Mouse (Mus musculus): Measurements from ENCODE around the gene Gstp1. TPM values are rescaled to one million over a fixed set of nuclear protein-coding genes. Genes with fewer than 3 reads are reported as not detected.

Gstp1 gene
- total RNA-seq (2014; rRNA removed) (245 and 296 TPM in 2 replicates), polyA plus RNA-seq (2015; fragmentation: Nextera tagmentation; extraction: Ambion mirVana) (619 and 642 TPM in 2 replicates)

DNA sequence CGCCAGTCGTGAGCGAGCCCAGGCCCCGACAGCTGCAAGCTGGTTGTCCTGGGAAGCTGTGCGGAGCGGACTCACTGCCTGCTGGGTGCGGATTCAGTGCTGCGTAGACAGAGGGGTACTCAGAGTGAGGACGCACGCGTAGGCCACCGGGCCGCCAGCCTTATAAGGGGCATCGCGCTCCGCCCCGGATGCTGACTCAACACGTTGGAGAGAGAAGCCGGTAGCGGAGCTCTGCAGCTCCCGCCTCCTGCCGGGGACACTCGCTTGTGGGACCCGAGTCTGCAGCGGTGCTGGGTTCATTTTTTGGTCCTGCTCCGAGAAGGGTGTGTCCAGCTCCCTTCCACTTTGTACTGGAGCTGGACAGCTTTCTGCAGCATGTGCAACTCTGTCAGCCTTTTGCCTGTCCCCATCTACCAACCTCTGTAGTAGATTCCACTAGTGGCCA is at the start of gene Gstp1:
Gene Gstp1 (minus strand): TSS at position 198 of the 445 bp plus-strand sequence.
- H3K9me3 ChIP-seq (ENCODE audit: low read length), result no peaks in the 10 kb centered on the region
- H3K4me2 ChIP-seq (ENCODE audit: low read depth), result peak within 1 kb of the TSS; percentile 70
- no peak; the same call in 1 of the 2 replicates for TF ChIP-seq CTCF (IDR thresholded peaks at IDR 0.05; ENCODE audit: low read depth)
- 0 out of 2 replicates have a peak, but pooled peaks cover 9% of the 10 kb centered on the region for H3K4me1 ChIP-seq (ENCODE audit: insufficient read depth)
- H3K4me3 ChIP-seq (ENCODE audit: low read depth, low read length), result peak within 1 kb of the TSS; percentile 62
- peak; percentile 87 for DNase-seq
- no peaks in the 10 kb centered on the region for H3K27me3 ChIP-seq (ENCODE audit: insufficient read depth, low read length)
- 0% methylated on average over 26 of the region's 26 CpGs for WGBS
- H3K9ac ChIP-seq, result peak within 1 kb of the TSS; percentile 70
- H3K36me3 ChIP-seq (ENCODE audit: insufficient read depth), result no peaks in the 10 kb centered on the region; the same call in 1 of the 2 replicates
- H3K27ac ChIP-seq (ENCODE audit: low read depth, low read length), result peak within 1 kb of the TSS; percentile 67
- ATAC-seq, result peak; percentile 93

DNA sequence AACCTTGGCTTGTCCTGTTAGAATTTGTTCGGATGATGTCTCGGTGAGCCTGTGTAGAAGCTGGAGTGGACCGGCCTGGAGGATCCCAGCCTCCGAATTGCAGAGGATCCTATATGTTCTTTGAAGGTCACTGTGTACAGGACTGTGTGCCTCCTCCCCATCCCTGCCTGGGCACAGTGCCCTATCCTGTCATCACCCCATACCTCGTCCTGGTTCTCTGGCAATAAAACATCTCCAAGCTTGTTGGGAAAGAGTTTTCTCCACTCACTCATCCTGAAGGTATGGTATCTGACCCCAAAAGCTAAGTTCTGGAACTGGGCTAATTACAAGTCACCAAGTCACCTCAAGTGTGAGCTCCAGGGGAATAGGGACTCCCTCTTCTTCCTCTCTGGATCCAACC is 49.3 kb upstream of the Gstp1 start:
- no peaks in the 10 kb centered on the region for H3K36me3 ChIP-seq (ENCODE audit: insufficient read depth)
- no peaks in the 10 kb centered on the region for H3K9me3 ChIP-seq (ENCODE audit: low read length)
- 87% methylated on average over 5 of the region's 5 CpGs for WGBS
- DNase-seq (no peak), ATAC-seq (no peak)
- no peak overlapping the region for H3K4me2 ChIP-seq (ENCODE audit: low read depth)
- TF ChIP-seq CTCF (IDR thresholded peaks at IDR 0.05; ENCODE audit: low read depth), result no peak
- H3K27ac ChIP-seq (ENCODE audit: low read depth, low read length), result no peak overlapping the region
- no peaks in the 10 kb centered on the region for H3K27me3 ChIP-seq (ENCODE audit: insufficient read depth, low read length)
- no peak overlapping the region for H3K4me3 ChIP-seq (ENCODE audit: low read depth, low read length)
- H3K9ac ChIP-seq, result no peak overlapping the region
- H3K4me1 ChIP-seq (ENCODE audit: insufficient read depth), result no peaks in the 10 kb centered on the region

DNA sequence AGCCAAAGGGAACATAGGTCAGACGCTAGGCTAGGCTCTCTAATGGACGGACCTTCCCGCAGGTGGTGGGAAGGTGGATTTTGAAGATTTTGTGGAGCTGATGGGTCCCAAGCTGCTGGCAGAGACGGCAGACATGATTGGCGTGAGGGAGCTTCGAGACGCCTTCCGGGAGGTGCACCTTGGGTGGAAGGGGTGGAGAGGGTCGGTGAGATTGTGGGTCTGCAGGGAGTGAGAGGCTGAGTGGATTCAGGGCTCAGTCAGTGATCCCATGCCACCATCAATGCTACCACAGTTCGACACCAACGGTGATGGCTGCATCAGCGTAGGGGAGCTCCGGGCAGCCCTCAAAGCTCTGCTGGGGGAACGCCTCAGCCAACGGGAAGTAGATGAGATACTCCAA is 48.4 kb upstream of the Gstp1 start:
- Histone ChIP-seq H3K4me2 (ENCODE audit: low read depth) (no peak overlapping the region), H3K27me3 (ENCODE audit: insufficient read depth, low read length) (no peaks in the 10 kb centered on the region), H3K27ac (ENCODE audit: low read depth, low read length) (no peak overlapping the region), H3K4me3 (ENCODE audit: low read depth, low read length) (no peak overlapping the region), H3K36me3 (ENCODE audit: insufficient read depth) (no peaks in the 10 kb centered on the region), H3K9ac (no peak overlapping the region), H3K4me1 (ENCODE audit: insufficient read depth) (no peaks in the 10 kb centered on the region), H3K9me3 (ENCODE audit: low read length) (no peaks in the 10 kb centered on the region)
- WGBS, result 94% methylated on average over 15 of the region's 15 CpGs
- no peak for ATAC-seq
- no peak for TF ChIP-seq CTCF (IDR thresholded peaks at IDR 0.05; ENCODE audit: low read depth)
- DNase-seq, result no peak

DNA sequence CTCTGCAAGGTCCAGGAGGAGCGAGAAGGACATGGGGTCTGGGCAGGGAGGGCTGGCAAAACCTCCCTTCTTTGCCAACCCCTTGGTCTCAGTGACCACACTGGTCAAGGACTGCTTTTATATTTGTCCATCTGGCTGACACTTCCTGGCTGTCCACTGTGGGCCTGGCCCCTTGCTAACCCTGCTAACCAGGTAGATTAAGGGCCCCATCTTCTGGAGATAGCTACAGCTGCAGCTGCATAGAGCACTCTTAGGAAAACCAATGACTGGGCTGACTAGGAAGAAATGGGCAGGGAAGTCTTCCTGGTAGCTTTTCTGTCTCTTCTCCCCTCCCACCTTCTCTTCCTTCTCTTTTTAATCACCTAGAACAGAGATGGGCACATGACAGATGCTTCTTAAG is 47.2 kb upstream of the Gstp1 start:
- Histone ChIP-seq H3K4me2 (ENCODE audit: low read depth) (no peak overlapping the region), H3K4me1 (ENCODE audit: insufficient read depth) (no peaks in the 10 kb centered on the region), H3K9me3 (ENCODE audit: low read length) (no peaks in the 10 kb centered on the region), H3K36me3 (ENCODE audit: insufficient read depth) (no peaks in the 10 kb centered on the region), H3K27me3 (ENCODE audit: insufficient read depth, low read length) (no peaks in the 10 kb centered on the region), H3K4me3 (ENCODE audit: low read depth, low read length) (no peak overlapping the region), H3K9ac (no peak overlapping the region), H3K27ac (ENCODE audit: low read depth, low read length) (no peak overlapping the region)
- no peak for ATAC-seq
- TF ChIP-seq CTCF (IDR thresholded peaks at IDR 0.05; ENCODE audit: low read depth), result peak; percentile 25; the same call in 1 of the 2 replicates
- DNase-seq, result no peak
- WGBS, result 84% methylated on average over 1 of the region's 1 CpGs

DNA sequence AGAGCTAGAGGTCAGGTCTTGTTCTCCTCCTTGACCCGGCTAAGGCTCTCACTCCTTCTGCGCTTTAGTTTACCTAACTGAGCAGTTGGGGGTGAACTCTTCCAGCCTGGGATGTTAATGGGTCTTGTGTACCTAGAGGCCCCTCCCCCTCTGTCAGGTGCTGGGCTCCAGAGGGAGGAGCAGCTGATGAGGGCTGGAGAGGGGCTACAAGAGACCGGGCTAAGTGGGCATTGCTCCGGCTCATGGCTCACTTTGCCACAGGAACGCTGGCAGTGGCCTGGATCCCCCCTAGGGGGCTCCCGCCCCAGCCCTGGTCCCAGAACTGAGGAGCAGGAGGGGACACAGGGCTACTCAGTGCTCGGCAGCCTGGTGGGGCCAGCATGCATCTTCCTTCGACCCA is 46.0 kb upstream of the Gstp1 start:
- H3K27ac ChIP-seq (ENCODE audit: low read depth, low read length), result no peak overlapping the region
- H3K36me3 ChIP-seq (ENCODE audit: insufficient read depth), result no peaks in the 10 kb centered on the region
- H3K9ac ChIP-seq, result no peak overlapping the region
- H3K4me3 ChIP-seq (ENCODE audit: low read depth, low read length), result no peak overlapping the region
- WGBS, result 34% methylated on average over 8 of the region's 8 CpGs
- DNase-seq, result no peak
- H3K4me1 ChIP-seq (ENCODE audit: insufficient read depth), result no peaks in the 10 kb centered on the region
- TF ChIP-seq CTCF (IDR thresholded peaks at IDR 0.05; ENCODE audit: low read depth), result no peak
- no peaks in the 10 kb centered on the region for H3K27me3 ChIP-seq (ENCODE audit: insufficient read depth, low read length)
- H3K9me3 ChIP-seq (ENCODE audit: low read length), result no peaks in the 10 kb centered on the region
- no peak for ATAC-seq
- H3K4me2 ChIP-seq (ENCODE audit: low read depth), result no peak overlapping the region

DNA sequence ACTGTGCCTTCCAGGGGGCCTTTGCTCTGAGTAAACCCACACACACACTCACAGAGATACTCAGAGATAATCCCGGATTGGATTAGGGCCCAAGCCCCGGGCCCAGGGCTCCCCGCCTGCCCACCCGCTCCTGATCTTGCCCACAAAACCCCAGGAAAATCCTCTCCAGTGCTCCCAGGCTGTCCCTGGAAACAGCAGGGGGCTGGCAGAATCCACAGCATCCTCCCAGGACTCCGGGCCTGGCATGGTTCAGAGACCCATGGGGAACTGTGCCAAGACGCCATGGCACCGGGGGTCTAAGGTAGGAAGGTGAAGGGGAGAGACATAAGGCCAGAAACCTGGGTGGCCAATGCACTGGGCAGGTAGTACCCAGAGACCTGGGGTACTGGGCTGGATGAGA is 45.5 kb upstream of the Gstp1 start:
- no peaks in the 10 kb centered on the region for H3K4me1 ChIP-seq (ENCODE audit: insufficient read depth)
- no peaks in the 10 kb centered on the region for H3K36me3 ChIP-seq (ENCODE audit: insufficient read depth)
- H3K4me3 ChIP-seq (ENCODE audit: low read depth, low read length), result no peak overlapping the region
- H3K9ac ChIP-seq, result no peak overlapping the region
- ATAC-seq, result no peak
- H3K9me3 ChIP-seq (ENCODE audit: low read length), result no peaks in the 10 kb centered on the region
- 73% methylated on average over 7 of the region's 7 CpGs for WGBS
- DNase-seq, result no peak
- TF ChIP-seq CTCF (IDR thresholded peaks at IDR 0.05; ENCODE audit: low read depth), result no peak
- no peaks in the 10 kb centered on the region for H3K27me3 ChIP-seq (ENCODE audit: insufficient read depth, low read length)
- H3K27ac ChIP-seq (ENCODE audit: low read depth, low read length), result no peak overlapping the region
- no peak overlapping the region for H3K4me2 ChIP-seq (ENCODE audit: low read depth)

DNA sequence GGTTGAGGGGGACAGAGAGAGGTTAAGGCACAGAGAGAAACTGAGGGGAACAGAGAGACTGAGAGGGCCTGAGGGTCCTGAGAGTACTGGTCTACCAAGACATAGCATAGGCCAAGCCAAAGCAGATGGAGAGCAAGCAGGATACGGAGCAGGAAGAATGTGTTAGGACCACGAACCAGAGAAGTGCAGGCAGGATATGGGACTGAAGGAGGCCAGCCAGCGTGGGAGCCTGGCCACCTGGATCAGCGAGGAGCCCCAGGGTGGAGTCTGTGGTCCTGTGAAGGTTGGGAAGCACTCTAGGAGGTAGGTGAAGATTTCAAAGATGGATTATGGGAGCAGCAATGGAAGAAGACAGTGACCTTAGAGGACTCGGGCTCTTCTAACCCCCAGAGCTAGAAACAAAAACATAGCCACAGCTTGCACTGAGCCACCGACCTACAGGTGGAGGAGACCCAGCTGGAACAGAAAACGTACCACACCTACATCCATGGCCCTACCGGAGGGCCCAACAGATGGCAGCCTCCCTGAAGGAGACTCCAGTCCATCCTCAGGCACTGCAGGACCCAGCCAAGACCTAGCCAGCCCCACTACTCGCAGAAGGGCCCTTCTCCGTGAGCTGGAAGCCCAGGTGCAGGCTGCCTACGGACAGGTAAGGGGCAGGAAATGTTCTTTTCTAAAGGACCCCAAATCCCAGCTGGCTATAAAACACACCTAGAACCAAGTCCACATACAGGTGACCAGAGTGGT is 44.6 kb upstream of the Gstp1 start:
- no peaks in the 10 kb centered on the region for H3K36me3 ChIP-seq (ENCODE audit: insufficient read depth)
- WGBS, result 83% methylated on average over 11 of the region's 11 CpGs
- H3K9ac ChIP-seq, result no peak overlapping the region
- no peak for TF ChIP-seq CTCF (IDR thresholded peaks at IDR 0.05; ENCODE audit: low read depth)
- H3K9me3 ChIP-seq (ENCODE audit: low read length), result no peaks in the 10 kb centered on the region
- no peak overlapping the region for H3K4me3 ChIP-seq (ENCODE audit: low read depth, low read length)
- no peaks in the 10 kb centered on the region for H3K27me3 ChIP-seq (ENCODE audit: insufficient read depth, low read length)
- H3K4me1 ChIP-seq (ENCODE audit: insufficient read depth), result no peaks in the 10 kb centered on the region
- DNase-seq (no peak), ATAC-seq (no peak)
- H3K4me2 ChIP-seq (ENCODE audit: low read depth), result no peak overlapping the region
- no peak overlapping the region for H3K27ac ChIP-seq (ENCODE audit: low read depth, low read length)
